Mouse (Mus musculus): ENCODE measurements around the gene Hist1h4b.
"Not testable (repeated sequence)": the region's sequence is repeated elsewhere in the genome, so short reads cannot be mapped to it uniquely, and the experiment has no call there.

Gene Hist1h4b

GRCm38 (mm10) chr13:23757211-23757773 lies 479 bp downstream of the Hist1h4b start:
- DNase-seq (ENCODE audit: low read depth, low spot score): no peak

- no peak for DNase-seq (ENCODE audit: low read depth, low spot score)
Measured at GRCm38 (mm10) chr13:23757921-23758320, 1.1 kb downstream of the Hist1h4b start.

GRCm38 (mm10) chr13:23759251-23759771 lies 2.5 kb downstream of the Hist1h4b start:
- no peak for DNase-seq (ENCODE audit: low read depth, low spot score)

GRCm38 (mm10) chr13:23759916-23760239 lies 3.1 kb downstream of the Hist1h4b start:
- no peak for DNase-seq (ENCODE audit: low read depth, low spot score)

- DNase-seq (ENCODE audit: low read depth, low spot score): no peak
Measured at GRCm38 (mm10) chr13:23760240-23760971, 3.6 kb downstream of the Hist1h4b start.

GRCm38 (mm10) chr13:23760972-23761864 lies 4.4 kb downstream of the Hist1h4b start, which contains the start of gene Hist1h4a:
Hist1h4a (minus strand) TSS chr13:23761230.
- peak; percentile 96 for DNase-seq (ENCODE audit: low read depth, low spot score)

- peak; percentile 79 for DNase-seq (ENCODE audit: low read depth, low spot score)
Measured at GRCm38 (mm10) chr13:23761871-23762821, 5.3 kb downstream of the Hist1h4b start, which contains the start of gene Hist1h3a. Hist1h3a (minus strand) TSS chr13:23762386.

- no peak for DNase-seq (ENCODE audit: low read depth, low spot score)
Measured at GRCm38 (mm10) chr13:23763242-23763585, 6.4 kb downstream of the Hist1h4b start.

- peak; percentile 86 for DNase-seq (ENCODE audit: low read depth, low spot score)
Measured at GRCm38 (mm10) chr13:23763586-23764323, 6.9 kb downstream of the Hist1h4b start, which contains the start of gene Hist1h1a. Hist1h1a (plus strand) TSS chr13:23763666.

GRCm38 (mm10) chr13:23764324-23765171 lies 7.7 kb downstream of the Hist1h4b start:
- no peak for DNase-seq (ENCODE audit: low read depth, low spot score)

GRCm38 (mm10) chr13:23765172-23765513 lies 8.3 kb downstream of the Hist1h4b start:
- no peak for DNase-seq (ENCODE audit: low read depth, low spot score)

GRCm38 (mm10) chr13:23766772-23767171 lies 10.0 kb downstream of the Hist1h4b start:
- DNase-seq (ENCODE audit: low read depth, low spot score): no peak

- DNase-seq (ENCODE audit: low read depth, low spot score): no peak
Measured at GRCm38 (mm10) chr13:23768834-23769397, 12.1 kb downstream of the Hist1h4b start.

GRCm38 (mm10) chr13:23769613-23770012 lies 12.8 kb downstream of the Hist1h4b start, which contains the start of gene Trim38:
Trim38 (plus strand) TSS chr13:23769913.
- DNase-seq (ENCODE audit: low read depth, low spot score): not testable (repeated sequence)

- DNase-seq (ENCODE audit: low read depth, low spot score): peak; percentile 57
Measured at GRCm38 (mm10) chr13:23772561-23773313, 15.9 kb downstream of the Hist1h4b start.

GRCm38 (mm10) chr13:23778339-23778738 lies 21.5 kb downstream of the Hist1h4b start:
- no peak for DNase-seq (ENCODE audit: low read depth, low spot score)

- no peak for DNase-seq (ENCODE audit: low read depth, low spot score)
Measured at GRCm38 (mm10) chr13:23779025-23779424, 22.2 kb downstream of the Hist1h4b start.

- peak; percentile 51 for DNase-seq (ENCODE audit: low read depth, low spot score)
Measured at GRCm38 (mm10) chr13:23792520-23792919, 35.7 kb downstream of the Hist1h4b start.
